Mouse (Mus musculus): Measurements from ENCODE around the gene Tbc1d2b.

The Tbc1d2b gene

DNA sequence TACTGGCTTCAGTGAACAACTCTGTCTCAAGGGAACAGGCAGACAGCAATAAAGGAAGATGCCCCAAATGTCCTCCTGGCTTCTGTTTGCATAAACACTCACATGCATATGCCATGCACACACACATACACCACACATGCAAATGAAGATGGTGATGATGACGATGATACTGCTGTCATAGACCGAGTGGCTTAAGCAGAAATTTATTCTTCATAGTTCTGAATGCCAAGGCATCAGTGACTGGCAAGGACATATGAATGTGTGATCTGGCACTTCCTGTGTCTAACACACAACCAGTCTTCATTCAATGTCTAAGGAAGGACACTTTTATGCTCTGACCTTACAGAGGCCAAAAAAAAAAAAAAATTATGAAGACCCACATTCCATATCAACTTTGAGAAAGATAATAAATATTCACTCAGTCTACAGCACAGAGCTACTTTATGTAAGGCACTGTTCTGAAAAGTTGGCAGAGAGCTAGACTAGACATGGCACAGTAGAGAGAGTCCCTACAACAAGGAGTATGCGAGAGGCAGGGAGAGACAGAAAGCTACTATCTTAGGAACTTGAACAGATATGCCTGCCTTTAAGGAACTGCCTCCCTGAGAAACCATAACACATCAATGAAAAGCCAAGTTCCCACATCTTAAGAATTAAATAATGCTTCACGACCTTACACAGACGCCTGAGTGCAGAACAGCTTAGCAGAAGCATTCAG, 5.1 kb downstream of the Tbc1d2b start:
- DNase-seq (ENCODE audit: low spot score), result peak; percentile 2

DNA sequence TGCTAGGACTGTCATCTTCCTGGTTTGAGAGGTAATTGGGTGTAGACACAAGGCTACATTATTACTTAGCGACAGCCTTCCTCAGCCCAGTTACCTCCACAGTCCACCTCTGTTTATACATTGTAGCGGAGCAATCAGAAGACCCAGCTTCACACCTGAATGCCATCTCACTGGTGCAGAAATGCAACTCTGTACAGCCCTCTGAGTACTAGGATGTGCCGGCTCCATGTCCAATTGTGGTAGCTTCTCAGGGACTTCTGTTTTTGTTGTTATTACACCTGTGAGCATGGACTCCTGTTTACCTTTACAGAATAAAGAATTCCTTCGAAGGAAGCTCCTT, 7.3 kb downstream of the Tbc1d2b start:
- peak; percentile 56 for DNase-seq (ENCODE audit: low spot score)

DNA sequence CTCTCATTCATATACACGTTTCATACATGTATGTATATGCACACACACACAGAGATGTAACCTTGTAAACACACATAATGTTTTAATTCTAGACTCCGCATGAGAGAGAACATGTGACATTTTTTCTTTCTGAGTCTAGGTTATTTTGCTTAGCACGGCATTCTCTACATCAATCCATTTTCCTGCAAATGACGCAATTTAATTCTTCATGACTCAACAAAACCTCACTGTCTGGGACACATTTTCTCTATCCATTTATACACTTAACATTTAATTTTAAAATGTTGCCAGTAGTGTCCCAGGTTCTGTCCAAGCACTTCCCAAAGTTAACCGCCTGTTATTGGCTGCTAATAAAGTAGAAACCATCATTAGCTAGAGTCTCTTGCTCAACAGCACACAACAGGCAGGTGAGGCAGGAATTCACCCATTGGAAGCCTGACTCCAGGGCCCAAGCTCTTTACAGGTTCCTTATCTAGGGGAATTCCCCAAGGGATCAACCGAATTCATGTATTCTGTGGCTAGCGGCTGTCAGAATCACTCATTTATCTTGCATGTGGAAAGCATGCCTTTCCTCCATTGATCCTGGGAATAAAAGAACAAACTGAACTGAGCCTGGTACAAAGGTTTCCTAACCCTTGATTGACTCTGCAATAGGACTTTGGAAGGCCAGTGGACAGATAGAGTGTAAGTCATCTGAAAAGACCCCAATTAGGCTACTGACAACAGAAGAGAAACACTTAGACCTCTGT, 7.8 kb downstream of the Tbc1d2b start:
- no peak for DNase-seq (ENCODE audit: low spot score)

DNA sequence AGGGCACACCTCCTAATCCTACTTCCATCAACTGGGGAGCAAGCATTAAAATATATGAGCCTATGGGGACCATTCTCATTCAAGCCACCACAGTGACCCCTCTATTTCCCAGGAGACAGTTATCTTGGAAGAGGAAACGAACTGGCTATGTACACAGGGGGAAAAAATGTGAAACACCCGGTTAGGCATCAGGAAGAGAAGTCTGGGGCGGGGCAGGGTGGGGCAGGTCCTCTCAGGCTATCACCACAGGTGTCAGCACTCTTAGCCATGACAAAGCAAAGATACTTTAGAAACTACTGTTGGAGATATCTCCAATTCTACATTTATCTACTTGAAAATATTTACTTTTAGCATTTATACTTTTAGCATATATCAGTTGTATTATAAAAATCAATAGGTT, 8.5 kb downstream of the Tbc1d2b start:
- no peak for DNase-seq (ENCODE audit: low spot score)

DNA sequence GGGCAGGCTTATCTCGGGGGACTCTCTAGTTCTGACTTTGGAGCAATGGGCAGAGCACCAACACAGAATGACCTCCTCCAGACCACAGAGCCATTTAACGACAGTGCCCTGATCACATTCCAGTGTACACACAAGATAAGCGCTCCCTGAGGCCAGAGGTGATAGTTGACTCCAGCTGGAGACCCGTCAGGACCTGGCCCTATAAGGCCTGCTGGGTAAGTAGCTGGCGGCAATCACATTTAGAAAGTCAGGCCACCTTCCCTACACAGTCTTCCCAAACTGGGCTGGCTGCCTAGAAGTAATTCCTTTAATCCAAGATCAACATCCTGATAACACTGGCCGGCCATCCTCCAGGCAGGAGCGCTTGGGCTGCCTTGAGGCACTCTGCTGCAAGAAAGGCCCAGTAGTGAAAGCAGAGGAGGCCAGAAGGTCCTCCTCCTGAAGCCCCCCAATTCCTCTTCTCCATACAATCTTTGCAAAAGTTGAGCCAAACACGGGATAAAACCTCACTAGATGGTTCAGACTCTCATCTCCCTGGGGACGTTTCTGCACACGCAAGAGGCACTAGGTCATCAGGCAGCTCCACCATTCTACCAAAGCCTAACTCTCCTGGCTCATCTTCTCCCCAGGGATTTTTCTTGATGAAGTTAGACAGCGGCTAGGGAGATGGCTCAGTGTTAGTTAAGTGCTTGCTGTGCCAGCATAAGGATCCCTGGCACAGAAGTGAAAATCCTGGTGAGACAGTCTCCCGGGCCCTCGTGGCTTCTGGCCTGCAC, 9.8 kb downstream of the Tbc1d2b start:
- DNase-seq (ENCODE audit: low spot score), result no peak

DNA sequence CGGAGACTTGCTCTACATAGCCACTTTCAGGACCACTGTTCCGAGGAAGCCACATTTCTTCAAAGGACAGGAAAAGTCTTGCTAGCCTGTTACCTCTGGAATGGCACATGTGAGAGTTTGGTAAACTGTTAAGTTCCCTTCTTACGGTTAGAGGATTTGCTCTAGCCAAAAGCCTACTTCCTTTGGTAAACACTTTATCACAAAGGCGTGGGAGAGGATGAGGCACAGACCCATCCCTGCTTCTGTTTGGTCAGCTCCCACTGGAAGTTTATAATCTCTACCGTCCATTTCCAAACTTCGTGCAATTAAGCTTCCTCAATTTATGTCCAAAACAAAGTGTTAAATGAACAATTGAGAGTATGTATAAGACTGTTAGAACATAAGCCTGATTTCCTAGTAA, 10.5 kb downstream of the Tbc1d2b start:
- no peak for DNase-seq (ENCODE audit: low spot score)

DNA sequence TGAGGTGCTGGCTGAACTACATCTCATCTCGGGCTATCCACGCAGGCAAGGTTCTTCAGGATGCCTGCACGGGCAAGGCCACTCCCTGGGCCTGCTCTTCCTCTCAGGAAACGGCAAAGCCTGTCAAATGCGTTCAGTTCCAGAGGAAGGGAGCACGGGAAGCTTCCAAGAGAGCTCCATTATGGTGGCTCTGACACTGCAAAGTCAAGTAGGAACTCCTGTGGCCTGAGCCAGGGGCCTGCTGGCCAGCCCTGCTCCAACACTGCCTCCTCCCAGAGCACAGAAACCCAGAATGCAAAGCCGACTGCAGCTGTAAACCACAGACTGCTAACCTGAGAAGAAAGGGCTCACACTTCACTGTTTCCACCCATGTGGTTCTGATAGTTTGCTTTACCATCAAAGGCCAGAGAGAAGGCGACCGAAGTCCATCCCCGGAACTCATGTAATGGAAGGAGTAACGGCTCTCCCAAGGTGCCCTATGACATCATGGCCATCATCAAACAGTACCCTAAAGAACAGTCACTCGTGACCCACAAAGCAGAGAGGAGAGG, 11.1 kb downstream of the Tbc1d2b start:
- no peak for DNase-seq (ENCODE audit: low spot score)

DNA sequence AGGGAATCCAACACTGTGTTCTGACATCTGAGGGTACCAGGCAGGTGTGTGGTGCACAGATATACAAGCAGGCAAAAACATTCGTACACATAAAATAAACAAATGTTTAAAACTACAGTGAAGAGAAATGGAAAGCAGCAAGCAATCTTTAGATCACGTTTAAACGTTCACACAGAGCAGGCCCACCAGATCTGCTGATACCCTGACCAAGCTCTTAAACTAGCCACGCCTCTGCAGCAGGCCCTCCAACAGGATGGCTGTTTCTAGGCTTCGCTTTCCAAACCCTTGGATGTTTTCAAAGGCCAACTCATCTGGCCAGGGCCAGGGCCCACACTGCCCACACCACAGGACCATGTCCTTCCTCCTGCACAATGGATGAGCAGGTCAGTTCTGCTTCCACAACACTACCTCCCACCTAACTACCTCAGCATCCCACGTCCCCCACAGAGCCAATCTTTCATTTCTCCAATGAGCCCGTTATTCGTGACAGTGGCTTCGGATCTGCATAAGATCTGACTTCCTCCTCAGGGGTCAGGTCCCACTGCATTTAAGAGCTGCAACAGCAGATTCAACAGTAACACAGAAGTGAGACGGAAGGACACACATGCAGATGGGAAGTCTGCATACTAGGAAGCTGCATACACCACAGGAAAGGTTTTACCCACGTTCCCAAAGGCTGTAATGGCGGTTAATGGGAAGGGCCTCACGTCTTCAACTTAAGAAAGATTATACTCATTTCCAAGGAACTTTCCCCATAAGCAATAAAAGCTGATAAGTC, 12.7 kb downstream of the Tbc1d2b start:
- DNase-seq (ENCODE audit: low spot score), result no peak

DNA sequence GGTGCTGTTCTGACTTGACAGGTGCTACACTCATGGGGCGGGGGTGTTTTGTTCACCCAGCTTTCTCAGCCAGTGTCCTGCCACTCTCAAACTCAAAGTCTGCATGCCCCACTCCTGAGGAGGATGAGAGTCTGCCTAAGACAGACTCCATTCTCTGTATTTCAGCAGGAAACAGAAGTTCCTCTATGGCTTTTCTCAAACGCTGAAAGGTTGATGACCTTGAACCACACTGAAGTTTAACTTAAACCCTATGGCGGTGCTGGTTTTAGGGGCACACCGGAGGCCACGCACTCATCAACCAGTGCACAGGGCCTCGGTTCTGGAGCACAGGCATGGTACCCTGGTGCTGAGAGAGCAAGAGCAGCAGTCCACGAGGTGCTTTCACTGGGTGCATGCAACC, 13.4 kb downstream of the Tbc1d2b start:
- no peak for DNase-seq (ENCODE audit: low spot score)

DNA sequence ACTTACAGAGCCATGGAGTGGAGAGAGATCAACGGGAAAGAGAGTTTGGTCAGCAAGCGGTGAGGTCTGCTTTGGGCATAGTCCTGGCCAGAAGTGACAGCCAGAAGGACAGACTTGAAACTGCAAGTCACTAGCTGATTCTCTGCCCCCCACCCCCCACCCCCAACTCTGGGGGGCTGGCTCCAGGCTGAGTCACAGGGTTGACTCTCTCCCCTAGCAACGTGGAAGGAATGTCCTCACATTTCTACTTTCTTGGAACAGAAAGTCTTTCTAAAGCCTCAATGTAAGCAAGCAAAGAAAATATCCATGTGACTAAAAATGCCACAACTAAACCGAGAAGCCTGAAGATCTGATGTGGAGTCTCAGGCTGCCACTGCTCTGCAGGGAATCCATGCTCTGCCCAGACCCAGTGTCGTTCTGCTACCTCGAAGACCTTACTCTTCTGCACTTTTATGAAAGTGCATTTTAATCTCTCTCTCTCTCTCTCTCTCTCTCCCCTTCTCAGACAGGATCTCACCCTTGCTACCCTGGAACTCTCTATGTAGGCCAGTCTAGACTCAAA, 14.7 kb downstream of the Tbc1d2b start:
- DNase-seq (ENCODE audit: low spot score), result no peak

DNA sequence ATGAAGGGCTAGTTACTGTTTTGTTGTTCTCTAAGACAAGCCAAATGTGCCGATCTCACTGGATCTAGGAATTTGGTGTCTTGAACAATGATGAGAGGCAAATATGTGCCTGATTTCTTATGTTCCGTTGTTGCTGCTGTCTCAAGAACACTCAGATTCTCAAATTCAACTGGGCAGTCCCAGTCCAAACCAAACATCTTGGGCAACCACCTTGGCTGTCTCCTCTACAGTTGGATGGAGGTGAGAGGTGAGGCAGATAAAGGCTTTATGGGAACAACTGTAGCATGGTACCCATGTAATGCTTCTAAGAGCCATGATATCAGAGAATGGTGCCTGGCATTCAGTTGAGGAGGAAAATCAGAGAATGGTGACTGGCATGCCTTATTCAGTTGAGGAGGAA, 17.4 kb downstream of the Tbc1d2b start:
- DNase-seq (ENCODE audit: low spot score), result no peak

DNA sequence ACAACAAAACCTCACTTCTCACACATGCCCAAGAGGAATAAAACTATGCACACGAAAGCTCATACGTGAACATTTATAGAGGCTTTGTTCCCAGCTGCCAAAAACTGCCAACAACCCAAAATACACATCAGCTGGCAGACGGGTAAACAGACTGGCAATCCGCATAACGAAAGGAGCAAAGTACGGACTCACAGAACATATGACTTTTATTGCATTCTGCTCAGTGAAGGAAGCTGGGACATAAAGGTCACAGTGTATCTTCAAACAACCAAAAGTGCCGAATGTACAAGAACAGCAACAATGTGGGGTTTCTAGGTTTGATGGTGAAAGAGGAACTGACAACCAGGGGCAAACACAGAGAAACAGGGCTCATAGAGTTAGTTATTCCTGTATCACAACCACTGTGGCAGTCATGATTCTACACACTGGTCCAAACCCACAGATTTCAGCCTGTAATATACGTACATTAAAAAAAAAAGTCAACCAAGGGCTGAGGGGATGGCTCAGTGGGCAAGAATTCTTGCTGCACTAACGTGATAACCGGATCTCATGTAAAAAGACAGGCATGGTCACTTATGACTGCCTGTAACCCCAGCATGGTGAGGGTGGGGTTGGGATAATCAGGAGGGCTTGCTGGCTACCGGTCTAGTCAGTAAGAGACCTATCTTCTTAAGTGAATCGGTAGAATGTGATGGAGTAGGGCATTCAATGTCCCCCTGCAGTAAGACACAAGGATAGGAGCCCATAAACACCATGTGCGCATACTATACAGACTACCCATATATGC, 19.4 kb downstream of the Tbc1d2b start:
- DNase-seq (ENCODE audit: low spot score), result no peak

DNA sequence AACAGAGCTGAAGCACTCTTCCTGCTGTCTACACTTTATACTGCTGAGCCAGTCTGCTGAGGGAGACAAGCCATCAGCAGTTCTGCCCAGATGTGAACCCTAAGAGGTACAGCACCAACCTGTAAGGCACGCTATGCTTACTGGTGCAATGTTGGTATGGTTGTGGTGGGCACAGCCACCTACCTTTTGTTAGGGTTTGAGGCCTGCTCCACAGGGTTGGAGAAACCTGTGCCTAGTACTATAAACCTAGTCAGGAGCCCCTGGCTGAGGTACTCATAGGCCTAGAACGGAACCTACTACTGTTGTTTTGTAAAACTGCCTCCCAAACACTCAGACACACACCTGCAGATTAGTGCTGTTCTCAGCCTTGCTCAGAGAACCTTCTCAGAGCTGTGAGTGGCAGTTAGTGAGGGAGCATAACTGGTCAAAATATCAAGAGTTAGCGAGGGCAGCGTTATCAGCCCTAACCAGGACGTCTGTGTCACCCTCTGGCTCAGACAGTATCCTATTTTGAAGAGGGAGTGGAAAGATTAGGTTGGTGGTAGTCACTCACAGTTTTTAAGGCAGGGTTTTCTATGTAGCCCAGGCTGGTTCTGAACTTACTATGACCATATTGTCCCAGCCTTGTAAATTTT, 20.3 kb downstream of the Tbc1d2b start:
- DNase-seq (ENCODE audit: low spot score), result no peak

DNA sequence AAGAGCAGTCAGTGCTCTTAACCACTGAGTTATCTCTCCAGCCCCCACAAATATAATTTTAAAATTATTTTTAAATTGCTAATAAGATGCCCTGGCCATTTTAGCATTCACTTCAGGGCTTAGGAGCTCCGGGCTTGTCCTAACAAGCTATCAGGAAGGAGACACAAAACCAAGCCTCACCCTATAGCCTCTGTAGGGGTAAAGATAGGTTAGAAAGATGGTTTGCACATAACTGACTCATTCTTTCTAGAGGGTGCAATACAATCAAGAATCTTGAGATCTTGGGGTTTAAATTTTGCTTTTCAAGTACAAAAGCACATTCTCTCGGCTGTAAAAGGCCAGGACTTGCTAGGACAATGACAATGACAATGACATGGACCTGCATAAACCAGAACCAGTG, 21.6 kb downstream of the Tbc1d2b start:
- DNase-seq (ENCODE audit: low spot score), result no peak

DNA sequence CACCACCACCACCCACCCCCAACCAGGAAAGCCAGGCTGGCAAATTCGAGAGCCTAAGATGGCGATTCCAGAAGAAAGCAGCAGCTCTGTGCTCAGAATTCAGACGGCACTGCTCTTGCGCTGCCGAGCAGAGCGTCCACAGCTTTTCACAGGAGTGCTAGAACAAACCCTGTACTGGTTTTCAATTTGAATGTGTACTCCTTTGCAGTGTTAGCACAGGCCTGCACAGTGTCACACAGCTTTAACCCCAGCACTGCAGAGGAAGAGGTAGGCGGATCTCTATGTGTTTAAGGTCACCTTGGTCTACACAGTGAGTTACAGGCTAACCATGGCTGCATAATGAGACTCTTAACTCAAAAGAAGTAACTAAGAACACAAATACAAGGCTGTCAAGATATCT, 22.3 kb downstream of the Tbc1d2b start:
- DNase-seq (ENCODE audit: low spot score), result no peak

DNA sequence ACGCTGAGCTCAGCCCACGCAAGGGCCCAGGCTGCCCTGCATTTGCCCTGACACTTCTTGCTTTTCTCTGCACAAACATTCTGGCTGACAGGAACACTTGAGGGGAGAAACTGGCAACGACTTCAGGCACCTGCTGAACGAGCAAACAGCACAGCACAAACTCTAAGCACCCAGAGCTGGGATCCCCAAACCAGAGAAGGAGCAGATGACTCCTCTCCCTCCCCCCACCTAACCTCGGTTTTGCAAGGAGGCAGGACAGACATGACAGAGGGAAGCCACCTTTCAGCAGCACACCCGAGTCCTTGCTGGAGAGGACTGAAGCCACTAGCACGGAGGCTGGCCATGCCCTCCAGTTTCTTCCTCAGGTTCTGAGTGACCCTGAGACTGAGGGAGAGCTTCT, 23.3 kb downstream of the Tbc1d2b start:
- DNase-seq (ENCODE audit: low spot score), result no peak

DNA sequence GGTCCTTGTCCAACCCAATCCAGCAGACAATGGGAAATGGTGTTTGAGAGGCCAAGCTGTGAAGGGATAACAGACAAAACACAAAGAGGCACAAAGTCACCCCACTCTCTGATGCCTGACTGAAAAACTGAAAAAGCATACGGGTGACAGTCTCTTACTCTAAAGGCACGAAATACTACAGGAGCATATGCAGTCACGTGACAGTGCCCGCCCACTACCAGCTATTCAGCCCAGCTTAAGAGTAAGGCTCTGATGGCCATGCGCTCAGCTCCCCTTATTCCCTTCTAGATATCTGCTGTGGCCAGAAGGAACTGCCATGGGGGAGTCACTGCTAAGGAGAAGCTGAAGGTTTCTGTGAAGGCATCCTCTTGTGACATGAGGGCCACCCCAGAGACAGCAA, 24.8 kb downstream of the Tbc1d2b start:
- DNase-seq (ENCODE audit: low spot score), result no peak

DNA sequence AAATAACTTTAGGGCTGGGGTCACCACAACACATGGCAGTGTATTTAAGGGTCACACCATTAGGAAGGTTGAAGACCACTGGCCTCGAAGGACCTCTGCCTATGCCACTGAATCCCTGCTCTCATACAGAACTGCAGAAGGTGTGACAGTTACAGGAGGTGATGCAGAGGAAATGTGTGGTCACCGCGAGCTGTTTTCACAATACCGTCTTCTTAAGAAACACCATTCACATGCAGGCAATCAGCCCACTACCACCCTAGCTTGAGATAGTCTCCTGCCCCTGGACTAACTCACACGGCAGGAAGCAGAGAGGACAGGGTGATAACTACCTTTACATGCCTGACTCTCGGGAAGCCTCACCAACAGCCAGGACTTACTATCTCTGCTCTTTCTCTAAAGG, 25.4 kb downstream of the Tbc1d2b start:
- DNase-seq (ENCODE audit: low spot score), result no peak

DNA sequence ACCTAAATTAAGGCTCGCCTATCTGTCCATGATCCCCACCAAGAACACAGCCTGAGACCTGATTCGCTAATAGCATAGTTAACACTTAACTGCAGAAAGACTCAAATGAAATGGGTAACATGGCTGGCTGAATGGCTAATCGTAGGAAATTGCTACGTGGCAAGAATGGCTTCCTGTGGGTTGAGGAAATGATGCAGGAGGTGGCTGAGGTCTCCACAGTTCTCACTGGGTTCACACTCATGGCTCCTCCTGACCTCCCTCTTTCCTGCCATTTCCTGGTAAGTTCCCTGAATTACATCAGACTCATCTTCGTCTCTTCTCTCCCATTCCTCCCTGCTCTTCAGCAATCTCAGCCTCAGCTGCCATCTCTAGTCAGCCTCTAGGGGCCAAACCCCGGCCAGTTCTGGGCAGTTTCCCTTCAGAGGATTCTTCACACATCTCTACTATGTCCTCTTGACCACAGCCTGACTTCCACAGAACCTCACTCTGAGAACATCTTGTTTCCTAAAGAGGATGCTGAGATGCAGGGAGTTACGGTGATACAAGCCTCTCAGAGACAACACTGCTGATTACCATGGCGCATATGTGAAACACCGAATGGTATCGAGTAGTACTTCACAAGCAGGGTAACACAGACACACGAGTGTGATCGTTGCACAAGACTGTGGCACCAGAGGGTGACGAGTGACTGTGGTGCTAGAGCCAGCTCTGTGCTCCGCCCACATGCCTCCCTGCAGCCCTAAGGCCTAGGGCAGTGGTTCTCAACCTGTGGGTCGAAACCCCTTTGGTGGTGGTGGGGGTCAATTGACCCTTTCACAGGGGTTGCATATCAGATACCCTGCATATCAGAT, 26.1 kb downstream of the Tbc1d2b start:
- no peak for DNase-seq (ENCODE audit: low spot score)

DNA sequence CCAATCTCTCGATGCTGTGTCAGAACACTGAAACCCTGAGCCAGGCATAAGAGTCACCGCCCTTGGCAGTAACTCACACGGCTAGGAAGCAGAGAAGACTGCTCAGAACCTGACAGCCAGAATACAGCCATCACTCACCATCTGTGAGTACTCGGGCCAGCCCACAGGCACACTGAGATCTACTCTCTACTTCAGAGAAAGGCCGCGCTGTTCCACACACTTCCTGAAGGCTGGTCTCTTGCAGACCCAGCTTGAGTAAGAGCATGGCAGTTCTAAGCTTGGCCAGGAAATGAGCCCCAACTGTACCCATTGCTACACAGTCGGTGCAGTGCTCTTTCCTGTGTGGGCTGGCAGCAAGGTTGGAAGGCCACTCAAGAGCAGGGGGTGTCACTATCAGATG, 27.7 kb downstream of the Tbc1d2b start:
- DNase-seq (ENCODE audit: low spot score), result no peak

All from testis, postnatal 14 days (tissue).